Mouse (Mus musculus) kidney, postnatal 0 days (tissue): Measurements from ENCODE around the gene Chpf2. TPM values are rescaled to one million over a fixed set of nuclear protein-coding genes. Genes with fewer than 3 reads are reported as not detected.

ENCODE experiments used
- ATAC-seq: fragments of 200-750 bp; cut with Nextera tagmentation; replicated peaks from 2 replicates; pipeline ENCODE4 v1.8.0; 2017; ENCODE audit warnings: low read depth, moderate number of reproducible peaks, moderate TSS enrichment, moderate library complexity; ENCODE audit not compliant: low FRiP score
- DNase-seq: peaks from one replicate; pipeline ENCODE4 v3.0.0-alpha.2; 2016; ENCODE audit warnings: low spot score
- H3K27ac ChIP-seq: fragments of 300-500 bp; sonication (generic); 2 replicates; pipeline ENCODE4 v1.5.1; 2014; ENCODE audit warnings: mild to moderate bottlenecking
- H3K27me3 ChIP-seq: fragments of 300-500 bp; sonication (generic); 2 replicates; pipeline ENCODE4 v1.6.1; 2014; ENCODE audit warnings: low read length, mixed read lengths; ENCODE audit not compliant: insufficient read depth
- H3K36me3 ChIP-seq: fragments of 300-500 bp; sonication (generic); 2 replicates; pipeline ENCODE4 v1.6.1; 2014; ENCODE audit warnings: low read length, mixed read lengths; ENCODE audit not compliant: insufficient read depth
- H3K4me1 ChIP-seq: fragments of 300-500 bp; sonication (generic); replicated peaks from 2 replicates; pipeline ENCODE4 v1.6.1; 2014; ENCODE audit warnings: antibody characterized with exemption, low read length, mixed read lengths; ENCODE audit not compliant: insufficient read depth
- H3K4me2 ChIP-seq: fragments of 300-500 bp; sonication (generic); 2 replicates; pipeline ENCODE4 v1.6.1; 2014; ENCODE audit warnings: mild to moderate bottlenecking, low read length, moderate library complexity, mixed read lengths
- H3K4me3 ChIP-seq: fragments of 300-500 bp; sonication (generic); replicated peaks from 2 replicates; pipeline ENCODE4 v1.5.1; 2014; ENCODE audit warnings: low read depth, low read length
- H3K9ac ChIP-seq: fragments of 300-500 bp; sonication (generic); 2 replicates; pipeline ENCODE4 v1.6.1; 2014; ENCODE audit warnings: low read depth, low read length
- H3K9me3 ChIP-seq: fragments of 300-500 bp; sonication (generic); replicated peaks from 2 replicates; pipeline ENCODE4 v1.6.1; 2016; ENCODE audit warnings: low read length, inconsistent platforms, mixed read lengths
- CTCF ChIP-seq: IDR thresholded peaks from 2 replicates; pipeline ENCODE4 v1.5.1; 2016; ENCODE audit warnings: antibody characterized with exemption, low read depth, mild to moderate bottlenecking, moderate library complexity
- WGBS: fragments of 180-500 bp; shearing (Covaris S2); extraction: QIAGEN DNeasy Blood & Tissue Kit; methylation state at CpG from one replicate; pipeline ENCODE4 v1.1.7; 2014; 5-methylcytosine and 5-hydroxymethylcytosine counted together
- polyA plus RNA-seq: library from polyadenylated mRNA; unstranded; fragments of >200 nt; fragmentation: Nextera tagmentation; extraction: Ambion mirVana; gene quantifications from 2 replicates; pipeline ENCODE4 v1.2.1, GENCODE M21; 2015

Chpf2 gene
- polyA plus RNA-seq: 26.0 and 27.6 TPM in 2 replicates

DNA sequence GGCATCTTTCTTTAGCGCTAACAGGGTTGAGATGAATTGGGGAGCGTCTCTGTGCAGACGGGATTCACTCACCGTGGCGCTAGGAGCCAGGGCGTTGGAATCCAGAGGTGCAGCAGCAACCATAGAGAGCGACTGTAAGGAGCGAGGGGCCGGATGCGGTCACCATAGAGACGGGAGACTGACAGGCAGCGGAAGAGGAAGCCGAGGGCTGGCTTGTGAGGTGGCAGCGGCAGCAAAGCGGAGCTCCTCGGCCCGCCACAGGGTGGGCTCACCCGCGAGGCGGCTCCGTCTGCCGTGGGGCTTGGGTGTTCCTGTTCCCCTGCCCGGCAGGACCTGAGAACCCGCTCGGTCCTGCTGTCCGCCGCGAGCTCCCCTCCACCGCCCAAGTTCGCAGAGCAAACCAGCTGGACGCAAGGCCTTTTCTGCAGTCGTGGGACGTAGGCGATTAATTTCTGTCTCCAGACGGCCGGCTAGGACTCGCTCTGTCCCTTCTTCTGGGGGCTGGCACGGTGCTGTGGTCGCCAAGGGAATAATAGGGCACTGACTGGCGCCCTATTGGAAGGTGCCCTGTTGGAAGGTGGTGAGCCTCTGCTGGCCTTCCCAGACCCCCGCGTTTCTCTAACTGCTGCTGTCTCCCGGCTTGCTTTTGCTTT is at the start of gene Chpf2:
Gene Chpf2, plus strand, starts transcription at position 195 of the 653 bp plus-strand sequence.
- peak within 1 kb of the TSS; percentile 58 for H3K4me3 ChIP-seq
- DNase-seq (peak; percentile 95), ATAC-seq (peak; percentile 82)
- peaks cover 9% of the 10 kb centered on the region; the same call in 1 of the 2 replicates for H3K36me3 ChIP-seq
- H3K9ac ChIP-seq: peak within 1 kb of the TSS; percentile 70
- H3K27ac ChIP-seq: peak within 1 kb of the TSS; percentile 38
- no peaks in the 10 kb centered on the region for H3K9me3 ChIP-seq
- H3K4me1 ChIP-seq: peaks cover 15% of the 10 kb centered on the region
- H3K4me2 ChIP-seq: peak within 1 kb of the TSS; percentile 81
- 0% methylated on average over 43 of the region's 43 CpGs for WGBS
- no peaks in the 10 kb centered on the region for H3K27me3 ChIP-seq
- TF ChIP-seq CTCF: no peak

GRCm38 (mm10) chr5:24537618-24538017 is 48.9 kb upstream of the Chpf2 start:
- no peak overlapping the region for H3K4me2 ChIP-seq
- no peak for ATAC-seq
- WGBS: 56% methylated on average over 16 of the region's 16 CpGs

DNA sequence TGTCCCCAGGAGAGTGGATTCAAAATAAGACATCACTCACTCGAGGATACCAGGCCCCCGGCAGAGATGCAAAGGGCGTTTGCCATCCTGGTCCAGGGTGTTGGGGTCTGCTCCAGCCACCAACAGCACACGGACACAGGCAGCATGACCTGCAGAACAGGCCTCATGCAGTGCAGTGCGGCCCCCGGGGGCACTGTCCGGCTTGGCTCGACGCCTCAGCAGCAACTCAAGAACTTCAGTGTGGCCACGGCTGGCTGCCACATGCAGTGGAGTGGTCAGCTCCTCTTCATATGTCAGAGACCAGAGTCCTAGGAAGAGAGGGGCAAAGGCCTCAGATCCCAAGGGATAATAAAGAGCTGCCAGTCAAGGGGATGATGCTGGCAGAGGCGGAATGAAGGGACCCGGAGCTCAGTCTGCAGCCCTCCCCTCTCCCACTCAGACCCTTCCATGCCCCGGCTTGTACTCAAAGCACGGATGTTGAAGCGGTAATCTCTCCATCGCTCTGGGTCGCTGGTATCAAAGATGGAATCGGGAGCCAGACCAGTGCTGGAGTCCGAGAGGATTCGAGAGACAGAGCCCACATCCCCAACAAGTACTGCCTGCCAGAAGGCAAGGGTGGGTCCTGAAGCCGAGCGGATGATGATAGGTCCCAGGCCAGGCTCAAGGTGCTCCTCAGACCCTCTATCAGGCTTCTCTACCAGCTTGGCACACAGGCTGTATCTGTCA is 46.8 kb upstream of the Chpf2 start:
- no peak for DNase-seq
- Histone ChIP-seq H3K27ac (no peak overlapping the region), H3K27me3 (no peaks in the 10 kb centered on the region), H3K36me3 (no peaks in the 10 kb centered on the region), H3K4me2 (no peak overlapping the region), H3K4me1 (peaks cover 21% of the 10 kb centered on the region; the same call in 1 of the 2 replicates), H3K4me3 (no peak overlapping the region), H3K9ac (no peak overlapping the region), H3K9me3 (no peaks in the 10 kb centered on the region)
- no peak for TF ChIP-seq CTCF
- WGBS: 71% methylated on average over 22 of the region's 22 CpGs
- ATAC-seq: no peak

More at GRCm38 (mm10) chr5:24537618-24538017, 48.9 kb upstream of the Chpf2 start:
- Histone ChIP-seq H3K9me3 (no peaks in the 10 kb centered on the region), H3K27ac (no peak overlapping the region), H3K4me3 (no peak overlapping the region), H3K9ac (no peak overlapping the region), H3K4me1 (peaks cover 21% of the 10 kb centered on the region; the same call in 1 of the 2 replicates), H3K27me3 (no peaks in the 10 kb centered on the region), H3K36me3 (no peaks in the 10 kb centered on the region)
- TF ChIP-seq CTCF: no peak
- DNase-seq: no peak

DNA sequence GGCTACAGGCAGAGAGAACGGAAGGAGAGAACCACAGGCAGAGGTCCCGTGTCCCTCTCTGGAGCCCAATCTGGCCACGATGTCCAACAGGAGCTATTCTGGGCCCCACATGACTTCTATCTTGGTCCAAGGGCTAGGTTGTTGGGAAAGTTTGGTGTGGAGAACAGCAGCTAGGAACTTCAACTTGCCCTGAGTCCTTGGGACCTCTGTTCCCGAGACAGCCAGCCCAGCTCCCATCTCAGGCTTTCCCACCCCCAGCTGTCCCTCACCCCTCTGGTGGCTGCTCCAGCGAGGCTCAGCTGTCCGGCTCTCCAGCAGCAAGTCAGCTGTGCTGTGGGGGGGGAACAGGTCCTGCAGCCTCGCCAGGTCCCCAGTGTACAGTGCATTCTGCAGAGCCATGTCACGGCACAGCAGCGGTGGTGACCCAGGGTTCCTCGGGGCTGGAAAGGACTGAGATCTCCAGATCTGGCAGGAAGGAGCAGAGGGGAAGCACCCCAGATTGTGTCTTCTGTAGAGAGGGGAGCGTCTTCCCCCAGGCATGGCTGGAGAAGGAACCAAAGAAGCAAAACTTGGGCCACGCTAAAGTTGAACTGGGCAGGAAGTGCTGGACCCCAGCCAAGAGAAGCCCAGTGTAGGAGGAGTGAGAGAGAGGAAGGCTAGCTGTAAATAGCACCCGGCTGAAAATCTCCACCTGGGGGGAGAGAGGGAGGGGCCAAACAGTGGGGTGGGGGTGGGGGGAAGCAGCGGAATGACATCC is 46.0 kb upstream of the Chpf2 start, which contains the start of gene Asb10:
Gene Asb10, minus strand, starts transcription at position 592 of the 757 bp plus-strand sequence.
- Histone ChIP-seq H3K4me2 (peak within 1 kb of the TSS; percentile 55), H3K4me1 (peaks cover 21% of the 10 kb centered on the region; the same call in 1 of the 2 replicates), H3K27ac (no peak within 1 kb of the TSS), H3K9me3 (no peaks in the 10 kb centered on the region), H3K9ac (peak within 1 kb of the TSS; percentile 10; the same call in 1 of the 2 replicates), H3K36me3 (no peaks in the 10 kb centered on the region), H3K4me3 (peak within 1 kb of the TSS; percentile 7; the same call in 1 of the 2 replicates), H3K27me3 (0 out of 2 replicates have a peak, but pooled peaks cover under 1% of the 10 kb centered on the region)
- DNase-seq (peak; percentile 73), ATAC-seq (peak; percentile 73)
- TF ChIP-seq CTCF: peak; percentile 17; the same call in 1 of the 2 replicates
- 17% methylated on average over 14 of the region's 14 CpGs for WGBS

DNA sequence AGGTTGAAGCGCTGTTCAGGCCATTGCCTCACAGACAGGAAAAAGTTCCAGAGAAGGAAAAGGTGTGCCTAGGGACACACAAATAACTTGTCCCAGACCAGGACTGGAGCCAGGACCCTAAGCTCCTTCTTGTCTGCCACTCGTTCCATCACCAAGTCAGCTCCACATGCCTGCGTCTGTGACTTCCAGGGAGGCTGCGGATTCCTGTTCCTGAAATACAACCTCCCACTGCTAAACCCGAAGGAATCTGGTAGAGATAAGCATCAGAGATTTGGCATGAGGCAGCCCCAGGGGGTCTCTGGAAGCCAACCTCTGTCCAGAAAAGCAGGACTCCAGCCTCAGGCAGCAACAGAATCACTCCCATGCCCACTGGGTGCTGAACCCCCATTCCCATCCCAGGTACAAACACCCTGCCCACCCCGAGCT is 45.4 kb upstream of the Chpf2 start:
- WGBS: 13% methylated on average over 6 of the region's 6 CpGs
- Histone ChIP-seq H3K9ac (peak overlapping the region; percentile 10; the same call in 1 of the 2 replicates), H3K36me3 (no peaks in the 10 kb centered on the region), H3K27ac (no peak overlapping the region), H3K27me3 (0 out of 2 replicates have a peak, but pooled peaks cover 3% of the 10 kb centered on the region), H3K4me3 (peak overlapping the region; percentile 7; the same call in 1 of the 2 replicates), H3K4me2 (peak overlapping the region; percentile 55), H3K9me3 (no peaks in the 10 kb centered on the region), H3K4me1 (peaks cover 21% of the 10 kb centered on the region; the same call in 1 of the 2 replicates)
- no peak for DNase-seq
- no peak for TF ChIP-seq CTCF
- ATAC-seq: no peak

- Histone ChIP-seq H3K9me3 (no peaks in the 10 kb centered on the region), H3K27me3 (0 out of 2 replicates have a peak, but pooled peaks cover 3% of the 10 kb centered on the region), H3K4me2 (no peak overlapping the region), H3K4me3 (no peak overlapping the region), H3K9ac (no peak overlapping the region), H3K36me3 (no peaks in the 10 kb centered on the region), H3K4me1 (peaks cover 21% of the 10 kb centered on the region; the same call in 1 of the 2 replicates), H3K27ac (no peak overlapping the region)
- TF ChIP-seq CTCF: no peak
- WGBS: 83% methylated on average over 7 of the region's 7 CpGs
- ATAC-seq: no peak
- DNase-seq: no peak
Observed at GRCm38 (mm10) chr5:24542643-24543042, 43.9 kb upstream of the Chpf2 start.
